Mouse (Mus musculus): ENCODE data around the gene Btbd11. TPM values are rescaled to one million over a fixed set of nuclear protein-coding genes. Genes with fewer than 3 reads are reported as not detected.

Gene Btbd11
- polyA plus RNA-seq, 1 experiment from 2014 or later: 6.6 TPM

DNA sequence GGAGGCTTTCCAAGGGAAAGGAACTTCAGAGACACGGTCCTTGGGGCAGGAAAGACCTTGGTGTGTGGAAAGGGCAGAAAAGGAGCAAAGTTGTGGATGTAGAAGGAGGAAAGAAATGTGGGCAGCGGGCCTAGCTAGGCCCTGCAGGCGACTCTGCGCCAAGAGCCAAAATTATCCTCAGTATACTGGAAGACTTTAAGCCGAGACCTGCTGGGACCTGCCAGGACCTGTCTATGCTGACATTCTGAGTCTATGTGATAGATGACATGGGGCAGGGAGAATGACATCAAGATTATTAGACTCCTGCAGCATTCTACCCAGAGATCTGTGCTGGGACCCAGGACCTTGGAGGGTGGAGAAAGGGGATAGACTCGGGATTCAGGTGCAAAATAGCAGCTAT, 234.5 kb downstream of the Btbd11 start:
- DNase-seq (ENCODE audit: low spot score) (no peak), ATAC-seq (ENCODE audit: insufficient read depth, low FRiP score, low TSS enrichment) (no peak)
- Histone ChIP-seq H3K4me1 (ENCODE audit: control insufficient read depth, insufficient read depth, low read length) (peaks cover 9% of the 10 kb centered on the region; the same call in 1 of the 2 replicates), H3K9ac (ENCODE audit: low read length) (no peak overlapping the region), H3K36me3 (ENCODE audit: control insufficient read depth, insufficient read depth, low read length) (no peaks in the 10 kb centered on the region), H3K4me3 (ENCODE audit: low read depth, low read length) (no peak overlapping the region), H3K27ac (ENCODE audit: low read depth, low read length) (no peak overlapping the region), H3K27me3 (ENCODE audit: control insufficient read depth, insufficient read depth, low read length) (no peaks in the 10 kb centered on the region), H3K4me2 (ENCODE audit: low read depth) (no peak overlapping the region), H3K9me3 (ENCODE audit: control insufficient read depth, low read length) (no peaks in the 10 kb centered on the region)
- WGBS: 81% methylated on average over 6 of the region's 6 CpGs

DNA sequence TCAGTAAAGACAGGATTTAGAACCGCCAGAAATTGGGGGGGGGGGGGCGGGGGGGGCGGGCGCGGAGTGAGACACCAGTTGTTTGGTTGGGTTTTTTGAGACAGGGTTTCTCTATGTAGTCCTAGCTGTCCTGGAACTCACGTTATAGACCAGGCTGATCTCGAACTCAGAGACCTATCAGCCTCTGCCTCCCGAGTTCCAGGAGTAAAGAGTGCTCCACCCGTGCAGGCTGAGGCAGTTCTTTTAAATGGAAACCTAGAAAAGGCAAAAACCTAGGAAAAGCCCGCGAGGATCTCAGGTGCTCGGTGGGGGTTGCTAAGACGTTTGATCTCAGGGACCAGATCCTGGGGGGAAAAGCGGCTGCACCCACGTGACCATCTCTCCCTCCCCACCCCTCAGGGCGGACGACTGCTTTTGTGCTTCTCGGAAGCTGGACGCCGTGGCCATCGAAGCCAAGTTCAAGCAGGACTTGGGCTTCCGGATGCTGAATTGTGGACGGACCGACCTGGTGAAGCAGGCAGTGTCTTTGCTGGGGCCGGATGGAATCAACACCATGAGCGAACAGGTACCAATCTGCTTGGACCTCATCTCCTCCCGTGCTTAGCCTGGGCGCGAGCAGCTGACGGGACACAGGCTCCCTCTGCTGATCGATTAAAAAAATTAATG, 238.0 kb downstream of the Btbd11 start:
- ATAC-seq (ENCODE audit: insufficient read depth, low FRiP score, low TSS enrichment): peak; percentile 84; the same call in 1 of the 2 replicates
- Histone ChIP-seq H3K4me3 (ENCODE audit: low read depth, low read length) (peak overlapping the region; percentile 30), H3K27ac (ENCODE audit: low read depth, low read length) (no peak overlapping the region), H3K4me1 (ENCODE audit: control insufficient read depth, insufficient read depth, low read length) (no peaks in the 10 kb centered on the region), H3K9me3 (ENCODE audit: control insufficient read depth, low read length) (no peaks in the 10 kb centered on the region), H3K9ac (ENCODE audit: low read length) (peak overlapping the region; percentile 51), H3K36me3 (ENCODE audit: control insufficient read depth, insufficient read depth, low read length) (no peaks in the 10 kb centered on the region), H3K4me2 (ENCODE audit: low read depth) (peak overlapping the region; percentile 68), H3K27me3 (ENCODE audit: control insufficient read depth, insufficient read depth, low read length) (no peaks in the 10 kb centered on the region)
- DNase-seq (ENCODE audit: low spot score): peak; percentile 68
- 4% methylated on average over 29 of the region's 31 CpGs for WGBS

DNA sequence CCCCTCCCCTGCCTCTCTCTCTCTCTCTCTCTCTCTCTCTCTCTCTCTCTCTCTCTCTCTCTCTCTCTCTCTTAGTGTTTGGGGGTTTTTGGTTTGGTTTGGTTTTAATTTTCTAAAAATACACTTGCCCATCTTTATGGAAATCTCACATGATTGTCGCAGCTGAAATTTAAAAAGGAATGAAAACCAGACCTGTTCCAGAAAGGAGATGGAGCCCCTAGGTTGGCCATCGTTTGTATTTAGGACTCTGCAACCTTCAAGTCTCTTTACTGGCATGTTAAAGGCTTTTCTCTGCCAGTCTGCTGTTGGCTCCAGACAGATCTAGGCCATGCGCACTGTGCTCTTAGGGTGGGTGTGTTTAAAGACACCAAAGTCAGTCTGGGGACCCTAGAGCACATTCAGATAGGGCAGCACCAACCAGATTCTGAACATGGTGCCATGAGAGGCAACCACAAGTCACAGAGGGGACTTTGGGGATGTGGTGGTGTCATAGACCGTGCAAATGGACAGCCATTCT, 238.6 kb downstream of the Btbd11 start:
- no peaks in the 10 kb centered on the region for H3K4me1 ChIP-seq (ENCODE audit: control insufficient read depth, insufficient read depth, low read length)
- 60% methylated on average over 4 of the region's 4 CpGs for WGBS
- ATAC-seq (ENCODE audit: insufficient read depth, low FRiP score, low TSS enrichment): no peak
- H3K36me3 ChIP-seq (ENCODE audit: control insufficient read depth, insufficient read depth, low read length): no peaks in the 10 kb centered on the region
- H3K27me3 ChIP-seq (ENCODE audit: control insufficient read depth, insufficient read depth, low read length): no peaks in the 10 kb centered on the region
- H3K4me2 ChIP-seq (ENCODE audit: low read depth): no peak overlapping the region
- no peak overlapping the region; the same call in 1 of the 2 replicates for H3K9ac ChIP-seq (ENCODE audit: low read length)
- no peak for DNase-seq (ENCODE audit: low spot score)
- no peaks in the 10 kb centered on the region for H3K9me3 ChIP-seq (ENCODE audit: control insufficient read depth, low read length)
- H3K27ac ChIP-seq (ENCODE audit: low read depth, low read length): no peak overlapping the region
- 0 out of 2 replicates have a peak overlapping the region, but pooled peaks have one; percentile 30 for H3K4me3 ChIP-seq (ENCODE audit: low read depth, low read length)

DNA sequence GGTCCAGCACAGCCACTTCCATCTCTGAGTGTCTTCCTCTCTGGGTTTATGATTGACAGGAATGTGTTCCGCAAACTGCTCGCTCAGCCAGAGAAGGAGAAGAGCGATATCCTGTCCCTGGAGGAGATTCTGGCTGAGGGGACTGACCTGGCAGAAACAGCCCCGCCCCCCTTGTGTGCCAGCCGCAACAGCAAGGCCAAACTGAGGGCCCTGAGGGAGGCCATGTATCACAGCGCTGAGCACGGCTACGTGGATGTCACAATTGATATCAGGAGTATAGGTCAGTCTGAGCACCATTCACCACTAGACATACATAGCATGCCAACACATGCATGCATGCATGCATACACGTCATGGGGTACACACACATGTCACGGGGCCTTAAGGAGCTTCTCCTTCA, 245.4 kb downstream of the Btbd11 start:
- no peak for ATAC-seq (ENCODE audit: insufficient read depth, low FRiP score, low TSS enrichment)
- 81% methylated on average over 10 of the region's 10 CpGs for WGBS
- H3K36me3 ChIP-seq (ENCODE audit: control insufficient read depth, insufficient read depth, low read length): no peaks in the 10 kb centered on the region

DNA sequence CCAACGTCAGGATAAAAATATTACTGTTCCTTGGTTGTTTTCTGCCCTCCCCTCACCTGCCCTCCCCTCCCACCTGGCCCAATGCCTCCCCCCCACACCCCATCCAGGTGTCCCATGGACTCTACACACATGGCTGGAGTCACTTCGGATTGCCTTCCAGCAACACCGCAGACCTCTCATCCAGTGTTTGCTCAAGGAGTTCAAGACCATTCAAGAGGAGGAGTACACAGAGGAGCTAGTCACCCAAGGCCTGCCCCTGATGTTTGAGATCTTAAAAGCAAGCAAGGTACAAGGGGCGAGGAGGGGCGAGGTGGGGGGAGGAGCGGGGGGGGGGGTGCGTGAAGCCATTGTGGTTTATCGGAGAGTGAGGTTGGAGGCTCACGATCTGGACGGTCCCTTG, 247.0 kb downstream of the Btbd11 start:
- no peak overlapping the region for H3K27ac ChIP-seq (ENCODE audit: low read depth, low read length)
- ATAC-seq (ENCODE audit: insufficient read depth, low FRiP score, low TSS enrichment) (no peak), DNase-seq (ENCODE audit: low spot score) (no peak)
- 90% methylated on average over 9 of the region's 10 CpGs for WGBS
- H3K36me3 ChIP-seq (ENCODE audit: control insufficient read depth, insufficient read depth, low read length): no peaks in the 10 kb centered on the region
- H3K9me3 ChIP-seq (ENCODE audit: control insufficient read depth, low read length): no peaks in the 10 kb centered on the region
- no peaks in the 10 kb centered on the region for H3K27me3 ChIP-seq (ENCODE audit: control insufficient read depth, insufficient read depth, low read length)
- no peak overlapping the region for H3K4me3 ChIP-seq (ENCODE audit: low read depth, low read length)
- no peak overlapping the region for H3K9ac ChIP-seq (ENCODE audit: low read length)
- no peaks in the 10 kb centered on the region for H3K4me1 ChIP-seq (ENCODE audit: control insufficient read depth, insufficient read depth, low read length)
- H3K4me2 ChIP-seq (ENCODE audit: low read depth): no peak overlapping the region

More for the DNA sequence above, 245.4 kb downstream of the Btbd11 start:
- no peak overlapping the region for H3K9ac ChIP-seq (ENCODE audit: low read length)
- no peaks in the 10 kb centered on the region for H3K4me1 ChIP-seq (ENCODE audit: control insufficient read depth, insufficient read depth, low read length)
- no peak for DNase-seq (ENCODE audit: low spot score)
- no peak overlapping the region for H3K4me2 ChIP-seq (ENCODE audit: low read depth)
- no peaks in the 10 kb centered on the region for H3K27me3 ChIP-seq (ENCODE audit: control insufficient read depth, insufficient read depth, low read length)
- H3K4me3 ChIP-seq (ENCODE audit: low read depth, low read length): no peak overlapping the region
- no peak overlapping the region for H3K27ac ChIP-seq (ENCODE audit: low read depth, low read length)
- H3K9me3 ChIP-seq (ENCODE audit: control insufficient read depth, low read length): no peaks in the 10 kb centered on the region

DNA sequence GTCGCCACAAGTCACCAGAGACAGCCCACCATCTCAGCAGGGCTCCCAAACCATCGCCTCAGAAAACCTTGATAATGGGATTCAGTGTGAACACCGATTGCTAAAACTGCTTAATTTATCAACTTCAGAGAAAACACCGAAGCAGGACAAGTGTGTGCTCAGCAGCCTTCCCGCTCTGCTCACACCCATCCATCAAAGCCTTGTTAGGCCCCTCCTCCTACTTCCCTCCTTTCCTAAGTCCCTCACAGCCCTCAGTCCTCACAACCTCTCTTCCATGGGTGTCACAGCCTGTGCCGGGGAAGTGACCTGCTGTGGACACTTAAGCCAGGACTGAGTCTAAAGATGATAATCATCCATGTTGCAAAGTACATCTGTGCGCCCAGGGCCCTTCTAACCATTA, 251.0 kb downstream of the Btbd11 start:
- Histone ChIP-seq H3K4me1 (ENCODE audit: control insufficient read depth, insufficient read depth, low read length) (no peaks in the 10 kb centered on the region), H3K9ac (ENCODE audit: low read length) (no peak overlapping the region), H3K27ac (ENCODE audit: low read depth, low read length) (no peak overlapping the region), H3K36me3 (ENCODE audit: control insufficient read depth, insufficient read depth, low read length) (no peaks in the 10 kb centered on the region), H3K27me3 (ENCODE audit: control insufficient read depth, insufficient read depth, low read length) (no peaks in the 10 kb centered on the region), H3K9me3 (ENCODE audit: control insufficient read depth, low read length) (no peaks in the 10 kb centered on the region), H3K4me2 (ENCODE audit: low read depth) (no peak overlapping the region), H3K4me3 (ENCODE audit: low read depth, low read length) (no peak overlapping the region)
- DNase-seq (ENCODE audit: low spot score) (no peak), ATAC-seq (ENCODE audit: insufficient read depth, low FRiP score, low TSS enrichment) (no peak)
- 39% methylated on average over 7 of the region's 7 CpGs for whole genome bisulfite sequencing

DNA sequence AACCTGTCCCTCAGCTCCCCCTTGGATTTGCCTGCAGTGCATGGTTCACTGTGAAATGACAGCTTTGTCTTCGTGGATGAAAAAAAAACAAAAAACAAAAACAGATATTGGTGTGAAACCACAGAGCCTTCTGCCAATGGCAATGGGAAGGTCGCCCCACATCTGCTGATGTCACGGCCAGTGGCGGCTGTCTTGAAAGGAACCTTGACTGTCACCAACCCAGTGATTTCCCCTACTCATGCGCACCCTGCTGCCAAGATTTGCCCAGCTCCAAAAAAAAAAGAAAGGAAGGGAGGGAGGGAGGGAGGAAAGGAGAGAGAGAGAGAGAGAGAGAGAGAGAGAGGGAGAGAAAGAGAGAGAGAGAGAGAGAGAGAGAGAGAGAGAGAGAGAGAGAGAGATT, 251.5 kb downstream of the Btbd11 start:
- Histone ChIP-seq H3K9me3 (ENCODE audit: control insufficient read depth, low read length) (no peaks in the 10 kb centered on the region), H3K9ac (ENCODE audit: low read length) (no peak overlapping the region), H3K4me1 (ENCODE audit: control insufficient read depth, insufficient read depth, low read length) (no peaks in the 10 kb centered on the region), H3K27ac (ENCODE audit: low read depth, low read length) (no peak overlapping the region), H3K4me2 (ENCODE audit: low read depth) (no peak overlapping the region), H3K27me3 (ENCODE audit: control insufficient read depth, insufficient read depth, low read length) (no peaks in the 10 kb centered on the region), H3K36me3 (ENCODE audit: control insufficient read depth, insufficient read depth, low read length) (no peaks in the 10 kb centered on the region), H3K4me3 (ENCODE audit: low read depth, low read length) (no peak overlapping the region)
- WGBS: 73% methylated on average over 5 of the region's 5 CpGs
- DNase-seq (ENCODE audit: low spot score) (no peak), ATAC-seq (ENCODE audit: insufficient read depth, low FRiP score, low TSS enrichment) (no peak)

DNA sequence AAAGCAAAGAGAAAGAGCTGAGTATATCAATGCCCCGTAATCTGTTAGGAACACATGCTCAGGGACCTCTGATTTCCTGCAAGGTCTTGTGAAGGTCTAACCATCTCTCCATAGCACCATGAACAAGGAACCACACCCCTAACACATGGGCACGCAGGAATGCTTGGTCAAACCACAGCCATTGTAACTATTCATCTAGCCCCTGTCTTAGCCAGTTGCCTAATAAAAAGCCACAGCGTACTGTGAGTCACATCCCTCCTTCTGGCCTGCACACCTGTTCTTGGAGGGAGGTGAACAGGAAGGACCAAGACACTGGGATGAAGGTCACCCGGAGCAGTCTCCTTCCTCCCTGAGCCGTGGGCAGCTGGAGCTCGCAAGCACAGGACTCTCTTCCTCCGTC, 253.0 kb downstream of the Btbd11 start:
- no peaks in the 10 kb centered on the region for H3K27me3 ChIP-seq (ENCODE audit: control insufficient read depth, insufficient read depth, low read length)
- no peak for ATAC-seq (ENCODE audit: insufficient read depth, low FRiP score, low TSS enrichment)
- no peaks in the 10 kb centered on the region for H3K4me1 ChIP-seq (ENCODE audit: control insufficient read depth, insufficient read depth, low read length)
- DNase-seq (ENCODE audit: low spot score): no peak
- no peak overlapping the region for H3K27ac ChIP-seq (ENCODE audit: low read depth, low read length)
- H3K4me3 ChIP-seq (ENCODE audit: low read depth, low read length): no peak overlapping the region
- WGBS: 93% methylated on average over 7 of the region's 7 CpGs
- no peaks in the 10 kb centered on the region for H3K36me3 ChIP-seq (ENCODE audit: control insufficient read depth, insufficient read depth, low read length)
- H3K9ac ChIP-seq (ENCODE audit: low read length): no peak overlapping the region
- no peaks in the 10 kb centered on the region for H3K9me3 ChIP-seq (ENCODE audit: control insufficient read depth, low read length)
- no peak overlapping the region for H3K4me2 ChIP-seq (ENCODE audit: low read depth)

DNA sequence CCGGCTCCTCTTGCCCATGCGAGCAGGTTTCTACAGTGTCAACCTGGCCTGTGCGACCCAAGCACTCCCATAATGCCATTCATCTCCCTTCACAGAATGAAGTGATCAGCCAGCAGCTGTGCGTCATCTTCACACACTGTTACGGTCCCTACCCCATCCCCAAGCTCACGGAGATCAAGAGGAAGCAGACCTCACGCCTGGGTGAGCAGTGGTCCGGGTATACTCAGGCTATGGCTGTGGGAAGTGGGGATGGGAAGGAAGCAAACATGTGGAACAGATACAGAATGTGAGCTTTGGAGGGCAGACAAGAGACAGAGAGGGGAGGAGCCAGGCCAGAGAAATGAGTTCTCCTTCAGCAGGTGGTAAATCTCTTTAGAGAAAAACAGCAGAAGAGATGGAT, 253.8 kb downstream of the Btbd11 start:
- WGBS: 73% methylated on average over 8 of the region's 8 CpGs
- Histone ChIP-seq H3K36me3 (ENCODE audit: control insufficient read depth, insufficient read depth, low read length) (no peaks in the 10 kb centered on the region), H3K4me1 (ENCODE audit: control insufficient read depth, insufficient read depth, low read length) (no peaks in the 10 kb centered on the region), H3K27ac (ENCODE audit: low read depth, low read length) (no peak overlapping the region), H3K9me3 (ENCODE audit: control insufficient read depth, low read length) (no peaks in the 10 kb centered on the region), H3K9ac (ENCODE audit: low read length) (no peak overlapping the region), H3K4me3 (ENCODE audit: low read depth, low read length) (no peak overlapping the region), H3K27me3 (ENCODE audit: control insufficient read depth, insufficient read depth, low read length) (no peaks in the 10 kb centered on the region), H3K4me2 (ENCODE audit: low read depth) (no peak overlapping the region)
- DNase-seq (ENCODE audit: low spot score): no peak
- no peak for ATAC-seq (ENCODE audit: insufficient read depth, low FRiP score, low TSS enrichment)

All from neural tube, embryonic 11.5 days (tissue).